Comparison of ENCODE assay signal across 27 mouse cellular contexts in the genomic region with DNA sequence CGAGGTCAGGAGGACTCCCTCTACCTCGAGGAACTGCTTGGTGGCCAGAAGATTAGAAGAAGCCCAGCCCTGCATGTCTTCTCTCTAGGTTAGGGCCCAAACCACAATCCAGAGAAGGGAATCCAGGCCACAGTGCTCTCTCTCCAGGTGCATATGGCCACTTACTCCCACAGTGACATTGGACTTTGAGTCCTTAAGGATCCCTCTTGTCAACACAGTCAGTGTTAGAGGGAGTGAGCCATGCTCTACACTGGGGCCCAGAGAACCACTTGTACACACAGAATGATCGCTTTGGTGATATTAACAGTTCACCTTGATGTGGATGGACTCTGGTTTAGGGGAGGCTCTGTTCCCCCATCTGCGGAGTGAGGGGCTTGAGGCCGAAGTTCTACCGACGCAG. TPM values are rescaled to one million over a fixed set of nuclear protein-coding genes. Genes with fewer than 3 reads are reported as not detected.
DNase-seq lines count a peak whose midpoint lies in the region; ATAC-seq lines count a peak whose summit lies in the region.
"Had no signal": no experiment of that assay in that cellular context is flagged by ENCODE, and none has a peak within 500 bp of the region (broad histone marks: within the 10 kb centered on the region; RNA-seq: fewer than 3 reads in every experiment).

No protein-coding gene starts in this region.

- H3K9ac ChIP-seq in limb, embryonic 13.5 days, result no peak overlapping the region
- no peak overlapping the region for H3K9ac ChIP-seq in intestine, embryonic 15.5 days
- H3K9ac ChIP-seq in stomach, embryonic 16.5 days (ENCODE audit: low read length), result no peak overlapping the region
- no peak overlapping the region for H3K9ac ChIP-seq in kidney, embryonic 14.5 days (ENCODE audit: low read depth, low read length)
- H3K9ac ChIP-seq: embryonic facial prominence, embryonic 13.5 days; forebrain, embryonic 12.5 days; forebrain, embryonic 15.5 days; heart, embryonic 13.5 days; hindbrain, embryonic 14.5 days had no signal

- H3K9me3 ChIP-seq in limb, embryonic 13.5 days, result no peaks in the 10 kb centered on the region
- H3K9me3 ChIP-seq in limb, embryonic 10.5 days (replicated peaks), result no peaks in the 10 kb centered on the region
- H3K9me3 ChIP-seq in intestine, embryonic 15.5 days, result no peaks in the 10 kb centered on the region
- H3K9me3 ChIP-seq in stomach, embryonic 16.5 days (replicated peaks; ENCODE audit: control insufficient read depth, low read length), result no peaks in the 10 kb centered on the region
- H3K9me3 ChIP-seq in kidney, embryonic 14.5 days (ENCODE audit: control insufficient read depth, low read length), result no peaks in the 10 kb centered on the region
- H3K9me3 ChIP-seq: embryonic facial prominence, embryonic 13.5 days; forebrain, embryonic 12.5 days; forebrain, embryonic 15.5 days had no signal

- no peak for ATAC-seq in limb, embryonic 13.5 days (ENCODE audit: low FRiP score, low read depth)
- peak; percentile 82 for ATAC-seq in intestine, embryonic 15.5 days
- 0 out of 2 replicates have a peak, but pooled peaks have one; percentile 33 for ATAC-seq in stomach, embryonic 16.5 days (ENCODE audit: insufficient read depth, low FRiP score)
- ATAC-seq in kidney, embryonic 14.5 days (ENCODE audit: low FRiP score, low TSS enrichment), result no peak
- ATAC-seq: forebrain, embryonic 15.5 days; hindbrain, postnatal 0 days; Patski had no signal

- WGBS in limb, embryonic 13.5 days, result 81% methylated on average over 7 of the region's 7 CpGs
- 87% methylated on average over 7 of the region's 7 CpGs for WGBS in limb, embryonic 10.5 days
- WGBS in intestine, embryonic 15.5 days, result 69% methylated on average over 7 of the region's 7 CpGs
- WGBS in stomach, embryonic 16.5 days, result 74% methylated on average over 7 of the region's 7 CpGs
- WGBS in kidney, embryonic 14.5 days, result 77% methylated on average over 7 of the region's 7 CpGs

- H3K27ac ChIP-seq in limb, embryonic 13.5 days, result peak overlapping the region; percentile 3; the same call in 1 of the 2 replicates
- H3K27ac ChIP-seq in limb, embryonic 10.5 days, result no peak overlapping the region
- H3K27ac ChIP-seq in intestine, embryonic 15.5 days, result no peak overlapping the region
- H3K27ac ChIP-seq in stomach, embryonic 16.5 days (ENCODE audit: low read length), result no peak overlapping the region
- no peak overlapping the region for H3K27ac ChIP-seq in kidney, embryonic 14.5 days (ENCODE audit: low read depth, low read length)
- H3K27ac ChIP-seq: embryonic facial prominence, embryonic 10.5 days; embryonic facial prominence, embryonic 13.5 days; forebrain, embryonic 12.5 days; forebrain, embryonic 15.5 days; heart, embryonic 13.5 days; hindbrain, embryonic 14.5 days; hindbrain, postnatal 0 days had no signal

- no peak overlapping the region for H3K4me3 ChIP-seq in limb, embryonic 13.5 days
- H3K4me3 ChIP-seq in limb, embryonic 10.5 days, result no peak overlapping the region
- H3K4me3 ChIP-seq in intestine, embryonic 15.5 days (replicated peaks), result no peak overlapping the region
- no peak overlapping the region for H3K4me3 ChIP-seq in stomach, embryonic 16.5 days (replicated peaks; ENCODE audit: low read length)
- no peak overlapping the region for H3K4me3 ChIP-seq in kidney, embryonic 14.5 days (ENCODE audit: low read length)
- H3K4me3 ChIP-seq: embryonic facial prominence, embryonic 10.5 days; embryonic facial prominence, embryonic 13.5 days; erythroblast, embryonic 14.5 days; forebrain, embryonic 12.5 days; forebrain, embryonic 15.5 days; heart, embryonic 13.5 days had no signal

- H3K27me3 ChIP-seq in limb, embryonic 13.5 days, result peaks cover 15% of the 10 kb centered on the region; the same call in 1 of the 2 replicates
- peaks cover 71% of the 10 kb centered on the region for H3K27me3 ChIP-seq in limb, embryonic 10.5 days (ENCODE audit: low read depth, poor library complexity, severe bottlenecking)
- no peaks in the 10 kb centered on the region for H3K27me3 ChIP-seq in intestine, embryonic 15.5 days (replicated peaks)
- no peaks in the 10 kb centered on the region for H3K27me3 ChIP-seq in stomach, embryonic 16.5 days (ENCODE audit: control insufficient read depth, insufficient read depth, low read length)
- no peaks in the 10 kb centered on the region for H3K27me3 ChIP-seq in kidney, embryonic 14.5 days (ENCODE audit: control insufficient read depth, insufficient read depth, low read length)
- H3K27me3 ChIP-seq: forebrain, embryonic 15.5 days; Patski had no signal

- no peak overlapping the region for H3K4me2 ChIP-seq in limb, embryonic 13.5 days (replicated peaks)
- H3K4me2 ChIP-seq in intestine, embryonic 15.5 days (replicated peaks), result no peak overlapping the region
- no peak overlapping the region for H3K4me2 ChIP-seq in stomach, embryonic 16.5 days (ENCODE audit: low read depth, low read length)
- no peak overlapping the region for H3K4me2 ChIP-seq in kidney, embryonic 14.5 days (replicated peaks; ENCODE audit: low read depth, low read length)
- H3K4me2 ChIP-seq: embryonic facial prominence, embryonic 13.5 days; forebrain, embryonic 12.5 days; forebrain, embryonic 15.5 days; heart, embryonic 13.5 days; hindbrain, embryonic 14.5 days had no signal

- no peaks in the 10 kb centered on the region for H3K36me3 ChIP-seq in limb, embryonic 13.5 days
- no peaks in the 10 kb centered on the region for H3K36me3 ChIP-seq in limb, embryonic 10.5 days
- H3K36me3 ChIP-seq in intestine, embryonic 15.5 days, result no peaks in the 10 kb centered on the region
- H3K36me3 ChIP-seq in stomach, embryonic 16.5 days (ENCODE audit: control insufficient read depth, insufficient read depth, low read length), result no peaks in the 10 kb centered on the region
- no peaks in the 10 kb centered on the region for H3K36me3 ChIP-seq in kidney, embryonic 14.5 days (ENCODE audit: control insufficient read depth, insufficient read depth, low read length)
- H3K36me3 ChIP-seq: embryonic facial prominence, embryonic 10.5 days; forebrain, embryonic 12.5 days; forebrain, embryonic 15.5 days; G1E; heart, embryonic 13.5 days had no signal

- DNase-seq in limb, embryonic 10.5 days (ENCODE audit: low spot score), result no peak
- no peak for DNase-seq in c-Kit-positive CD71-positive TER-119-positive erythroid progenitor cells, embryonic 14.5 days (ENCODE audit: low spot score)
- DNase-seq: adrenal gland, postnatal 10 days; adrenal gland, postnatal 36 days; B cell, adult 2 months; cerebellum, adult 11 months; cerebellum, adult 2 months; cerebellum, postnatal 36 days; embryo, embryonic 11 days; gastrocnemius, postnatal 14 days; heart, adult 18-20 months; heart, postnatal 14 days; heart, postnatal 4 days had no signal

- H3K4me1 ChIP-seq in limb, embryonic 13.5 days, result peaks cover 11% of the 10 kb centered on the region
- peaks cover 17% of the 10 kb centered on the region for H3K4me1 ChIP-seq in limb, embryonic 10.5 days
- H3K4me1 ChIP-seq in intestine, embryonic 15.5 days (replicated peaks), result peaks cover 22% of the 10 kb centered on the region
- peaks cover 16% of the 10 kb centered on the region for H3K4me1 ChIP-seq in stomach, embryonic 16.5 days (ENCODE audit: control insufficient read depth, insufficient read depth, low read length)
- H3K4me1 ChIP-seq in kidney, embryonic 14.5 days (ENCODE audit: control insufficient read depth, insufficient read depth, low read length), result no peaks in the 10 kb centered on the region
- H3K4me1 ChIP-seq: forebrain, embryonic 15.5 days; heart, embryonic 13.5 days had no signal

RNA-seq across cellular contexts. Expression of gene Cbx4, which starts 13.8 kb away (rescaled TPM):
- 10.7 and 11.3 TPM in 2 replicates for polyA plus RNA-seq in limb, embryonic 13.5 days (2015; fragmentation: Nextera tagmentation; extraction: Ambion mirVana)
- 4.3 and 7.1 TPM in 2 replicates for polyA plus RNA-seq in limb, embryonic 10.5 days (2016; fragmentation: Nextera tagmentation; extraction: Ambion mirVana)
- 10.7 and 11.2 TPM in 2 replicates for polyA plus RNA-seq in intestine, embryonic 15.5 days (2015; fragmentation: Nextera tagmentation; extraction: Ambion mirVana)
- 8.5 and 10.1 TPM in 2 replicates for polyA plus RNA-seq in stomach, embryonic 16.5 days (2015; fragmentation: Nextera tagmentation; extraction: Ambion mirVana)
- polyA plus RNA-seq in kidney, embryonic 14.5 days (2014; fragmentation: Nextera tagmentation; extraction: Ambion mirVana), result 4.9 and 8.3 TPM in 2 replicates

RNA-seq across cellular contexts. Expression of gene Cbx8, which starts 31.5 kb away (rescaled TPM):
- 9.4 and 10.6 TPM in 2 replicates for polyA plus RNA-seq in limb, embryonic 13.5 days (2015; fragmentation: Nextera tagmentation; extraction: Ambion mirVana)
- polyA plus RNA-seq in limb, embryonic 10.5 days (2016; fragmentation: Nextera tagmentation; extraction: Ambion mirVana), result 12.2 and 15.1 TPM in 2 replicates
- 7.4 and 7.9 TPM in 2 replicates for polyA plus RNA-seq in intestine, embryonic 15.5 days (2015; fragmentation: Nextera tagmentation; extraction: Ambion mirVana)
- 5.8 and 6.4 TPM in 2 replicates for polyA plus RNA-seq in stomach, embryonic 16.5 days (2015; fragmentation: Nextera tagmentation; extraction: Ambion mirVana)
- polyA plus RNA-seq in kidney, embryonic 14.5 days (2014; fragmentation: Nextera tagmentation; extraction: Ambion mirVana), result 7.8 and 10.9 TPM in 2 replicates
- polyA plus RNA-seq: G1E had no signal

RNA-seq across cellular contexts. Expression of gene Cbx2, which starts 49.5 kb away (rescaled TPM):
- polyA plus RNA-seq in limb, embryonic 13.5 days (2015; fragmentation: Nextera tagmentation; extraction: Ambion mirVana), result 62.8 and 66.7 TPM in 2 replicates
- 151 and 170 TPM in 2 replicates for polyA plus RNA-seq in limb, embryonic 10.5 days (2016; fragmentation: Nextera tagmentation; extraction: Ambion mirVana)
- polyA plus RNA-seq in intestine, embryonic 15.5 days (2015; fragmentation: Nextera tagmentation; extraction: Ambion mirVana), result 24.8 and 27.0 TPM in 2 replicates
- polyA plus RNA-seq in stomach, embryonic 16.5 days (2015; fragmentation: Nextera tagmentation; extraction: Ambion mirVana), result 15.2 and 16.5 TPM in 2 replicates
- 19.9 and 38.2 TPM in 2 replicates for polyA plus RNA-seq in kidney, embryonic 14.5 days (2014; fragmentation: Nextera tagmentation; extraction: Ambion mirVana)
- polyA plus RNA-seq: G1E had no signal

Comparison
In these comparisons a context has a peak if more than half of its experiments do, and no peak if none do; other contexts are left out.
1. ATAC-seq: peak in intestine, embryonic 15.5 days (single experiment) and stomach, embryonic 16.5 days (single experiment); none in limb, embryonic 13.5 days (single experiment) and kidney, embryonic 14.5 days (single experiment).